Mouse (Mus musculus) hindbrain, embryonic 13.5 days (tissue): ENCODE results near the gene Hnrnph1. TPM values are rescaled to one million over a fixed set of nuclear protein-coding genes. Genes with fewer than 3 reads are reported as not detected.

Experiments used
- ATAC-seq: fragments of 200-750 bp; cut with Nextera tagmentation; 2 replicates; pipeline ENCODE4 v1.8.0; 2017; ENCODE audit warnings: moderate TSS enrichment; ENCODE audit not compliant: low FRiP score
- H3K27ac ChIP-seq: fragments of 300-500 bp; sonication (generic); 2 replicates; pipeline ENCODE4 v1.5.1; 2015; ENCODE audit warnings: inconsistent platforms, mild to moderate bottlenecking, moderate library complexity
- H3K27me3 ChIP-seq: fragments of 300-500 bp; sonication (generic); 2 replicates; pipeline ENCODE4 v1.6.1; 2015; ENCODE audit warnings: mild to moderate bottlenecking, inconsistent platforms
- H3K36me3 ChIP-seq: fragments of 300-500 bp; sonication (generic); 2 replicates; pipeline ENCODE4 v1.6.1; 2015; ENCODE audit warnings: mild to moderate bottlenecking, inconsistent platforms
- H3K4me1 ChIP-seq: fragments of 300-500 bp; sonication (generic); replicated peaks from 2 replicates; pipeline ENCODE4 v1.6.1; 2015; ENCODE audit warnings: inconsistent platforms
- H3K4me2 ChIP-seq: fragments of 300-500 bp; sonication (generic); 2 replicates; pipeline ENCODE4 v1.6.1; 2015; ENCODE audit warnings: inconsistent platforms, mild to moderate bottlenecking, moderate library complexity
- H3K4me3 ChIP-seq: fragments of 300-500 bp; sonication (generic); 2 replicates; pipeline ENCODE4 v1.5.1; 2015; ENCODE audit warnings: mild to moderate bottlenecking, inconsistent platforms
- H3K9ac ChIP-seq: fragments of 300-500 bp; sonication (generic); 2 replicates; pipeline ENCODE4 v1.6.1; 2015; ENCODE audit warnings: mild to moderate bottlenecking, inconsistent platforms
- H3K9me3 ChIP-seq: fragments of 300-500 bp; sonication (generic); 2 replicates; pipeline ENCODE4 v1.6.1; 2016; ENCODE audit warnings: inconsistent platforms
- WGBS: fragments of 180-500 bp; shearing (Covaris S2); methylation state at CpG from one replicate; pipeline ENCODE4 v1.1.7; 2015; 5-methylcytosine and 5-hydroxymethylcytosine counted together
- microRNA counts: library from miRNA; unstranded; fragments of <30 nt; microRNA quantifications from one replicate; lab custom pipeline; 2016
- microRNA-seq: library from miRNA; unstranded; fragments of <30 nt; microRNA quantifications from one replicate; pipeline ENCODE4, GENCODE M21; 2016
- polyA plus RNA-seq: library from polyadenylated mRNA; unstranded; fragments of >200 nt; fragmentation: Nextera tagmentation; extraction: Ambion mirVana; gene quantifications from 2 replicates; pipeline ENCODE4 v1.2.1, GENCODE M21; 2015

The Hnrnph1 gene
- polyA plus RNA-seq, 1 experiment from 2014 or later: 534 TPM

DNA sequence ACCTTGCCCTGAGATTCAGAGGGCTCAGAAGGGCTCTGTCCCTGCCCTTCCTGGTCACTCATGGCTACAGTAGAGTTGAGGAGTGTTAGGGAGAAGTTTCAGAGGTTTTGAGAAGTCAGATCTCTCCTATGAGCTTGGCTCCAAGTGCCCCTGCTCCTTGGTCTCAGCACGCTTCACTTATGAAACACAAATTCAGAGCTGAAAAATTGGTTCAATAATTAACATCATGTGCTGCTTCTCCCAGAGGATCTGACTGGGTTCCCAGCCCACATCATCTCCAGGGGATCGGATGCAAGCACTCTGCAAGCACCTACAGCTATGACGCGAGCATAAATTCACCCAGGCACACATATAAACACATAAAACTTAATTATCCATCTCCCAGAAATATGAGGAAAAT, 49.3 kb downstream of the Hnrnph1 start:
- H3K4me1 ChIP-seq: peaks cover 11% of the 10 kb centered on the region
- no peaks in the 10 kb centered on the region for H3K27me3 ChIP-seq
- no peaks in the 10 kb centered on the region for H3K9me3 ChIP-seq
- no peak overlapping the region for H3K9ac ChIP-seq
- H3K27ac ChIP-seq: no peak overlapping the region
- no peak overlapping the region for H3K4me3 ChIP-seq
- no peak overlapping the region for H3K4me2 ChIP-seq
- ATAC-seq: no peak
- 95% methylated on average over 4 of the region's 4 CpGs for WGBS
- H3K36me3 ChIP-seq: no peaks in the 10 kb centered on the region

GRCm38 (mm10) chr11:50430277-50431133, 53.7 kb downstream of the Hnrnph1 start, which contains the start of gene Rufy1:
Rufy1 (minus strand) TSS chr11:50431125.
- WGBS: under 1% methylated on average over 58 of the region's 90 CpGs
- peak within 1 kb of the TSS; percentile 89 for H3K9ac ChIP-seq
- peaks cover 12% of the 10 kb centered on the region for H3K4me1 ChIP-seq
- peak; percentile 87 for ATAC-seq
- H3K36me3 ChIP-seq: no peaks in the 10 kb centered on the region
- no peaks in the 10 kb centered on the region for H3K9me3 ChIP-seq
- peak within 1 kb of the TSS; percentile 97 for H3K27ac ChIP-seq
- H3K4me3 ChIP-seq: peak within 1 kb of the TSS; percentile 75
- H3K27me3 ChIP-seq: no peaks in the 10 kb centered on the region
- H3K4me2 ChIP-seq: peak within 1 kb of the TSS; percentile 65

- H3K4me2 ChIP-seq: peak overlapping the region; percentile 65
- H3K27ac ChIP-seq: peak overlapping the region; percentile 97
- no peaks in the 10 kb centered on the region for H3K27me3 ChIP-seq
- H3K9ac ChIP-seq: peak overlapping the region; percentile 89
- H3K36me3 ChIP-seq: no peaks in the 10 kb centered on the region
- H3K4me3 ChIP-seq: peak overlapping the region; percentile 75
- H3K4me1 ChIP-seq: peaks cover 12% of the 10 kb centered on the region
- 30% methylated on average over 32 of the region's 32 CpGs for WGBS
- H3K9me3 ChIP-seq: no peaks in the 10 kb centered on the region
- peak; percentile 70; the same call in 1 of the 2 replicates for ATAC-seq
These were observed 54.6 kb downstream of the Hnrnph1 start for GRCm38 (mm10) chr11:50431134-50432068.

GRCm38 (mm10) chr11:50432069-50432440, 55.3 kb downstream of the Hnrnph1 start:
- Histone ChIP-seq H3K4me3 (no peak overlapping the region), H3K27me3 (no peaks in the 10 kb centered on the region), H3K9ac (no peak overlapping the region), H3K27ac (no peak overlapping the region), H3K36me3 (no peaks in the 10 kb centered on the region), H3K4me1 (peaks cover 12% of the 10 kb centered on the region), H3K9me3 (no peaks in the 10 kb centered on the region), H3K4me2 (no peak overlapping the region)
- no peak for ATAC-seq
- 89% methylated on average over 3 of the region's 3 CpGs for WGBS

DNA sequence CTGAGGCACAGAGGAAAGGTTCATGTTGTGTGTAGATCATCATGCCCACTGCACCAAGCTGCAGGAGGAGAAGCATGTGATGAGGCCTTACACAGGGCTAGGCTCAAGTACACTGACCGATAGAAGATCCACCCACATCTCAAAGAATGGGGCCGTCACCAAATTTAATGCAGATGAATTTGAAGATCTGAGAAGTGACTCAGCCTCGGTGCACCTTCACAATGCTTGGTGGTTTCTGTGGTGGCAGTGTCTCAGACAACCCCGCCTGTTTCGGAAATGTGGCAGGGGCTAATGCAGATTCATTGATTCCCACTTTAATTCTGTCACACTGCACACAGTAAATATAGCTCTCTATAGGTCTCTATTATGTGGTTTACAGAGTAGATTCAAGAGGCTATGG, 56.1 kb downstream of the Hnrnph1 start:
- no peak for ATAC-seq

More for the DNA sequence above, 56.1 kb downstream of the Hnrnph1 start:
- Histone ChIP-seq H3K9ac (no peak overlapping the region), H3K27me3 (no peaks in the 10 kb centered on the region), H3K4me1 (peaks cover 12% of the 10 kb centered on the region), H3K4me3 (no peak overlapping the region), H3K36me3 (no peaks in the 10 kb centered on the region), H3K9me3 (no peaks in the 10 kb centered on the region), H3K4me2 (no peak overlapping the region), H3K27ac (no peak overlapping the region)
- WGBS: 91% methylated on average over 5 of the region's 5 CpGs

MicroRNA genes within 50 kb of the gene (microRNA counts, 519-probe panel; counts per million panel counts)
- 3,154 counts per million, percentile 37 among the panel's probes with 10 or more counts for microRNA mmu-miR-804 (lab: Ali Mortazavi, UCI)

Small RNAs within 50 kb of the gene (microRNA-seq; reads per million reads assigned to microRNA genes)
- gene Mir804: not detected

Other genes starting within 250 kb of the Hnrnph1 start
- 37.5 and 40.7 TPM in 2 replicates for gene Tbc1d9b, start 245.6 kb upstream of the Hnrnph1 start, polyA plus RNA-seq
- gene Mrnip, start 202.5 kb upstream of the Hnrnph1 start, polyA plus RNA-seq: 30.2 and 30.6 TPM in 2 replicates
- 318 and 320 TPM in 2 replicates for gene Sqstm1, start 166.2 kb upstream of the Hnrnph1 start, polyA plus RNA-seq
- gene Mgat4b, start 166.1 kb upstream of the Hnrnph1 start, polyA plus RNA-seq: 30.4 and 36.6 TPM in 2 replicates
- gene Ltc4s, start 138.4 kb upstream of the Hnrnph1 start, polyA plus RNA-seq: 1.4 and 2.3 TPM in 2 replicates
- 3.2 and 3.3 TPM in 2 replicates for gene Maml1, start 84.7 kb upstream of the Hnrnph1 start, polyA plus RNA-seq
- 265 and 269 TPM in 2 replicates for gene Canx, start 51.3 kb upstream of the Hnrnph1 start, polyA plus RNA-seq
- gene Cby3, start 22.5 kb upstream of the Hnrnph1 start, polyA plus RNA-seq: 0.75 and 1.4 TPM in 2 replicates
- 22.7 and 27.5 TPM in 2 replicates for gene Rufy1, start 54.1 kb downstream of the Hnrnph1 start, polyA plus RNA-seq
- gene Adamts2, start 225.1 kb downstream of the Hnrnph1 start, polyA plus RNA-seq: 3.4 and 3.8 TPM in 2 replicates